Comparison of ENCODE assay signal across 10 mouse cellular contexts in genomic region chr17:5097046-5097445, GRCm38 (mm10).
"Had no signal": no experiment of that assay in that cellular context is flagged by ENCODE, and none has a peak within 500 bp of the region (broad histone marks: within the 10 kb centered on the region; RNA-seq: fewer than 3 reads in every experiment).

No protein-coding gene starts in this region.

- H3K27me3 ChIP-seq: limb, embryonic 13.5 days had no signal

- H3K27ac ChIP-seq: limb, embryonic 10.5 days; limb, embryonic 13.5 days had no signal

- H3K4me3 ChIP-seq: limb, embryonic 10.5 days; limb, embryonic 13.5 days had no signal

- DNase-seq: kidney, adult 18-20 months; lung, adult 2 months; lung, postnatal 14 days; midbrain, embryonic 14.5 days; thymus, adult 18-20 months had no signal

- H3K9ac ChIP-seq: limb, embryonic 13.5 days had no signal

- H3K9me3 ChIP-seq: limb, embryonic 10.5 days; limb, embryonic 13.5 days had no signal

- H3K4me2 ChIP-seq: limb, embryonic 13.5 days; midbrain, embryonic 11.5 days had no signal

- ATAC-seq: inflammation-experienced regulatory T-cells, adult 6 months; intestine, embryonic 16.5 days had no signal
